19 mouse cellular contexts compared by ENCODE assay signal in genomic region chr11:45835625-45836255, GRCm38 (mm10). TPM values are rescaled to one million over a fixed set of nuclear protein-coding genes. Genes with fewer than 3 reads are reported as not detected.
DNase-seq lines count a peak whose midpoint lies in the region; ATAC-seq lines count a peak whose summit lies in the region.
"Had no signal": no experiment of that assay in that cellular context is flagged by ENCODE, and none has a peak within 500 bp of the region (broad histone marks: within the 10 kb centered on the region; RNA-seq: fewer than 3 reads in every experiment).

No protein-coding gene starts in this region.

- peaks cover 24% of the 10 kb centered on the region for H3K4me1 ChIP-seq in forebrain, embryonic 10.5 days
- H3K4me1 ChIP-seq in forebrain, embryonic 15.5 days, result peaks cover 1% of the 10 kb centered on the region; the same call in 1 of the 2 replicates
- H3K4me1 ChIP-seq in liver, embryonic 13.5 days (replicated peaks), result peaks cover 51% of the 10 kb centered on the region
- peaks cover 14% of the 10 kb centered on the region for H3K4me1 ChIP-seq in intestine, embryonic 16.5 days (ENCODE audit: control insufficient read depth, insufficient read depth, low read length)
- no peaks in the 10 kb centered on the region for H3K4me1 ChIP-seq in stomach, embryonic 14.5 days (ENCODE audit: control insufficient read depth, insufficient read depth, low read length)
- H3K4me1 ChIP-seq: neural tube, embryonic 12.5 days had no signal

- no peaks in the 10 kb centered on the region for H3K9me3 ChIP-seq in forebrain, embryonic 10.5 days
- no peaks in the 10 kb centered on the region for H3K9me3 ChIP-seq in forebrain, embryonic 15.5 days
- no peaks in the 10 kb centered on the region for H3K9me3 ChIP-seq in liver, embryonic 13.5 days (replicated peaks)
- no peaks in the 10 kb centered on the region for H3K9me3 ChIP-seq in intestine, embryonic 16.5 days (ENCODE audit: control insufficient read depth, low read length)
- no peaks in the 10 kb centered on the region for H3K9me3 ChIP-seq in stomach, embryonic 14.5 days (ENCODE audit: control insufficient read depth, low read depth, low read length)
- H3K9me3 ChIP-seq: limb, embryonic 13.5 days; lung, embryonic 15.5 days; midbrain, embryonic 12.5 days; neural tube, embryonic 12.5 days had no signal

- no peak overlapping the region for H3K4me2 ChIP-seq in forebrain, embryonic 15.5 days (replicated peaks)
- no peak overlapping the region for H3K4me2 ChIP-seq in liver, embryonic 13.5 days
- no peak overlapping the region for H3K4me2 ChIP-seq in intestine, embryonic 16.5 days (ENCODE audit: low read depth, low read length)
- no peak overlapping the region for H3K4me2 ChIP-seq in stomach, embryonic 14.5 days (replicated peaks; ENCODE audit: low read depth, low read length)
- H3K4me2 ChIP-seq: limb, embryonic 13.5 days; lung, embryonic 15.5 days; midbrain, embryonic 12.5 days; neural tube, embryonic 12.5 days had no signal

- H3K4me3 ChIP-seq in forebrain, embryonic 10.5 days, result no peak overlapping the region
- no peak overlapping the region for H3K4me3 ChIP-seq in forebrain, embryonic 15.5 days
- no peak overlapping the region for H3K4me3 ChIP-seq in liver, embryonic 13.5 days (replicated peaks)
- no peak overlapping the region for H3K4me3 ChIP-seq in intestine, embryonic 16.5 days (ENCODE audit: low read length)
- no peak overlapping the region for H3K4me3 ChIP-seq in stomach, embryonic 14.5 days (ENCODE audit: low read depth, low read length)
- H3K4me3 ChIP-seq: limb, embryonic 13.5 days; lung, embryonic 15.5 days; midbrain, embryonic 12.5 days; neural tube, embryonic 12.5 days had no signal

- H3K27ac ChIP-seq in forebrain, embryonic 10.5 days, result peak overlapping the region; percentile 65; the same call in 1 of the 2 replicates
- H3K27ac ChIP-seq in forebrain, embryonic 15.5 days (replicated peaks), result no peak overlapping the region
- peak overlapping the region; percentile 37; the same call in 1 of the 2 replicates for H3K27ac ChIP-seq in liver, embryonic 13.5 days
- peak overlapping the region; percentile 35; the same call in 1 of the 2 replicates for H3K27ac ChIP-seq in intestine, embryonic 16.5 days (ENCODE audit: low read length)
- no peak overlapping the region for H3K27ac ChIP-seq in stomach, embryonic 14.5 days (ENCODE audit: low read length)
- H3K27ac ChIP-seq: limb, embryonic 13.5 days; lung, embryonic 15.5 days; midbrain, embryonic 12.5 days; neural tube, embryonic 12.5 days had no signal

- no peak overlapping the region for H3K9ac ChIP-seq in forebrain, embryonic 15.5 days (replicated peaks)
- 0 out of 2 replicates have a peak overlapping the region, but pooled peaks have one; percentile 7 for H3K9ac ChIP-seq in liver, embryonic 13.5 days
- H3K9ac ChIP-seq in intestine, embryonic 16.5 days (ENCODE audit: low read depth, low read length), result no peak overlapping the region; the same call in 1 of the 2 replicates
- H3K9ac ChIP-seq in stomach, embryonic 14.5 days (replicated peaks; ENCODE audit: low read depth, low read length), result no peak overlapping the region
- H3K9ac ChIP-seq: limb, embryonic 13.5 days; lung, embryonic 15.5 days; midbrain, embryonic 12.5 days; neural tube, embryonic 12.5 days had no signal

- no peak for DNase-seq in forebrain, embryonic 10.5 days (ENCODE audit: extremely low spot score, low spot score)
- no peak for DNase-seq in liver, embryonic 13.5 days
- no peak for DNase-seq in liver
- no peak for DNase-seq in adrenal gland, postnatal 25 days
- DNase-seq in layer of hippocampus, postnatal 36 days, result no peak
- DNase-seq: adrenal gland, postnatal 10 days; cerebellum, postnatal 14 days; heart, adult 18-20 months; heart, postnatal 14 days; kidney, postnatal 25 days; thymus, postnatal 36 days had no signal

- H3K36me3 ChIP-seq in forebrain, embryonic 10.5 days (replicated peaks), result no peaks in the 10 kb centered on the region
- no peaks in the 10 kb centered on the region for H3K36me3 ChIP-seq in forebrain, embryonic 15.5 days
- no peaks in the 10 kb centered on the region for H3K36me3 ChIP-seq in liver, embryonic 13.5 days
- H3K36me3 ChIP-seq in intestine, embryonic 16.5 days (ENCODE audit: control insufficient read depth, insufficient read depth, low read length), result no peaks in the 10 kb centered on the region
- no peaks in the 10 kb centered on the region for H3K36me3 ChIP-seq in stomach, embryonic 14.5 days (ENCODE audit: control insufficient read depth, insufficient read depth, low read length)
- H3K36me3 ChIP-seq: limb, embryonic 13.5 days; lung, embryonic 15.5 days; midbrain, embryonic 12.5 days; neural tube, embryonic 12.5 days had no signal

- no peak for ATAC-seq in forebrain, embryonic 15.5 days (replicated peaks)
- no peak for ATAC-seq in liver, embryonic 13.5 days (ENCODE audit: low read depth)
- peak; percentile 34 for ATAC-seq in intestine, embryonic 16.5 days
- 0 out of 2 replicates have a peak, but pooled peaks have one; percentile 23 for ATAC-seq in stomach, embryonic 14.5 days (ENCODE audit: insufficient number of reproducible peaks, insufficient read depth, low FRiP score, low read depth)
- ATAC-seq: Patski had no signal

- WGBS in forebrain, embryonic 10.5 days, result 8% methylated on average over 4 of the region's 4 CpGs
- 6% methylated on average over 4 of the region's 4 CpGs for WGBS in forebrain, embryonic 15.5 days
- WGBS in liver, embryonic 13.5 days (ENCODE audit: insufficient replicate concordance), result 40% methylated on average over 4 of the region's 4 CpGs
- WGBS in intestine, embryonic 16.5 days, result 33% methylated on average over 4 of the region's 4 CpGs
- WGBS in stomach, embryonic 14.5 days, result 22% methylated on average over 4 of the region's 4 CpGs

- H3K27me3 ChIP-seq in forebrain, embryonic 10.5 days (ENCODE audit: poor library complexity, severe bottlenecking), result no peaks in the 10 kb centered on the region
- H3K27me3 ChIP-seq in forebrain, embryonic 15.5 days, result no peaks in the 10 kb centered on the region
- no peaks in the 10 kb centered on the region for H3K27me3 ChIP-seq in liver, embryonic 13.5 days
- H3K27me3 ChIP-seq in intestine, embryonic 16.5 days (replicated peaks; ENCODE audit: control insufficient read depth, insufficient read depth, low read length), result no peaks in the 10 kb centered on the region
- no peaks in the 10 kb centered on the region for H3K27me3 ChIP-seq in stomach, embryonic 14.5 days (ENCODE audit: control insufficient read depth, insufficient read depth, low read length)
- H3K27me3 ChIP-seq: lung, embryonic 15.5 days; midbrain, embryonic 12.5 days; neural tube, embryonic 12.5 days; Patski had no signal

RNA-seq across cellular contexts. Expression of gene Clint1, which starts 16.1 kb away (rescaled TPM):
- polyA plus RNA-seq in forebrain, embryonic 10.5 days (2016; fragmentation: Nextera tagmentation; extraction: Ambion mirVana), result 62.8 and 64.2 TPM in 2 replicates
- polyA plus RNA-seq in forebrain, embryonic 15.5 days (2015; fragmentation: Nextera tagmentation; extraction: Ambion mirVana), result 47.4 and 51.1 TPM in 2 replicates
- 57.4 and 71.8 TPM in 2 replicates for polyA plus RNA-seq in liver, embryonic 13.5 days (2015; fragmentation: Nextera tagmentation; extraction: Ambion mirVana)
- polyA plus RNA-seq in intestine, embryonic 16.5 days (2015; fragmentation: Nextera tagmentation; extraction: Ambion mirVana), result 101 and 114 TPM in 2 replicates
- 65.2 and 68.0 TPM in 2 replicates for polyA plus RNA-seq in stomach, embryonic 14.5 days (2014; fragmentation: Nextera tagmentation; extraction: Ambion mirVana)
- 77.7 and 83.5 TPM in 2 replicates for total RNA-seq in adrenal gland, postnatal 25 days (2021)
- 10 to 100 TPM; 50.7 to 61.0 TPM for total RNA-seq in layer of hippocampus, postnatal 36 days (2021)

Comparison
In these comparisons a context has a peak if more than half of its experiments do, and no peak if none do; other contexts are left out.
1. H3K27ac ChIP-seq: peak in forebrain, embryonic 10.5 days (single experiment), liver, embryonic 13.5 days (single experiment) and intestine, embryonic 16.5 days (single experiment); none in forebrain, embryonic 15.5 days (single experiment) and stomach, embryonic 14.5 days (single experiment).
2. ATAC-seq: peak in intestine, embryonic 16.5 days (single experiment) and stomach, embryonic 14.5 days (single experiment); none in forebrain, embryonic 15.5 days (single experiment) and liver, embryonic 13.5 days (single experiment).